Mouse (Mus musculus) G1E (cell line): Measurements from ENCODE around the gene Krt33b.

ENCODE experiments used
- CTCF ChIP-seq: IDR thresholded peaks from 2 replicates; pipeline ENCODE4 v1.5.1; 2012; ENCODE audit warnings: low read depth, low read length, inconsistent platforms, mixed read lengths
- GATA1 ChIP-seq: IDR thresholded peaks from 2 replicates; pipeline ENCODE4 v1.6.1; 2012; ENCODE audit warnings: borderline replicate concordance, low read length, inconsistent platforms, mixed read lengths
- TAL1 ChIP-seq: conservative IDR thresholded peaks from 2 replicates; pipeline ENCODE4 v1.6.1; 2012; ENCODE audit warnings: low read depth, low read length, inconsistent platforms, mixed read lengths

GRCm38 (mm10) chr11:100004846-100005245 is 24.8 kb downstream of the Krt33b start:
- peak; percentile 32; the same call in 1 of the 2 replicates for TF ChIP-seq CTCF
- TF ChIP-seq GATA1, result no peak
- TF ChIP-seq TAL1, result no peak
